Mouse (Mus musculus) testis, adult 2 months (tissue): ENCODE measurements around the gene Pitpnc1. TPM values are rescaled to one million over a fixed set of nuclear protein-coding genes. Genes with fewer than 3 reads are reported as not detected.

Experiments
- H3K27ac ChIP-seq: fragments of 200-500 bp; 2 replicates; pipeline ENCODE4 v1.5.1; 2012; ENCODE audit warnings: low read depth, low read length; ENCODE audit not compliant: control insufficient read depth, insufficient read depth
- H3K27me3 ChIP-seq: fragments of 200-500 bp; 2 replicates; pipeline ENCODE4 v1.6.1; 2012; ENCODE audit warnings: mild to moderate bottlenecking, low read length, moderate library complexity; ENCODE audit not compliant: control insufficient read depth, insufficient read depth
- H3K36me3 ChIP-seq: fragments of 200-500 bp; 2 replicates; pipeline ENCODE4 v1.6.1; 2012; ENCODE audit warnings: mild to moderate bottlenecking, low read length; ENCODE audit not compliant: control insufficient read depth, insufficient read depth
- H3K4me1 ChIP-seq: fragments of 200-500 bp; 2 replicates; pipeline ENCODE4 v1.6.1; 2012; ENCODE audit warnings: low read length; ENCODE audit not compliant: control insufficient read depth, insufficient read depth
- H3K4me3 ChIP-seq: fragments of 200-500 bp; 2 replicates; pipeline ENCODE4 v1.5.1; 2012; ENCODE audit warnings: low read depth, mild to moderate bottlenecking, low read length, moderate library complexity, mixed read lengths; ENCODE audit not compliant: control insufficient read depth
- CTCF ChIP-seq: fragments of 200-500 bp; IDR thresholded peaks from 2 replicates; pipeline ENCODE4 v1.5.1; 2012; ENCODE audit warnings: low read depth, mild to moderate bottlenecking, inconsistent platforms, low read length, moderate library complexity; ENCODE audit not compliant: control insufficient read depth, insufficient read depth, insufficient replicate concordance
- POLR2A ChIP-seq: fragments of 200-500 bp; IDR thresholded peaks from 2 replicates; pipeline ENCODE4 v1.6.1; 2012; ENCODE audit warnings: low read depth, mild to moderate bottlenecking, inconsistent platforms, low read length, moderate library complexity; ENCODE audit not compliant: control insufficient read depth
- polyA plus RNA-seq: library from polyadenylated mRNA; depleted of rRNA; stranded (reverse); fragments of >200 nt; gene quantifications from 2 replicates; pipeline ENCODE4 v1.2.3, GENCODE M21; 2012; rRNA removed

Gene Pitpnc1
- polyA plus RNA-seq, 1 experiment, result 1.5 TPM

DNA sequence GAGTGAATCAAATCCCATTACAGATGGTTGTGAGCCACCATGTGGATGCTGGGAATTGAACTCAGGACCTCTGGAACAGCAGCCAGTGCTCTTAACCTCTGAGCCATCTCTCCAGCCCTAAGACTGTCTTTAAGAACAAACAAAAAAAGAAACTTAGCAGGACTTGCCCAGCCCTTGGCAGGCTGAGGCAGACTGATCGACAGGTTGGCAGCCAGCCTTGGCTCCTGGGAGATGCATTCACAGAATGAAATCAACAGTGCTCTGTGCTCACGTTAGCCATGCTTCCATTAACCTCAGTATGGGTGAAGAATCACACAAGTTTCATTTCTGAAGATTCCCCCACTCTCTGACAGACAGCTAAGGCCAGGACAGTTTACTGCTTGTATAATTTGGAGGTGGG, 280.1 kb downstream of the Pitpnc1 start:
- no peaks in the 10 kb centered on the region for H3K36me3 ChIP-seq
- H3K27ac ChIP-seq, result no peak overlapping the region
- H3K27me3 ChIP-seq, result no peaks in the 10 kb centered on the region
- no peak overlapping the region for H3K4me3 ChIP-seq
- TF ChIP-seq CTCF, result no peak
- no peak for TF ChIP-seq POLR2A
- H3K4me1 ChIP-seq, result no peaks in the 10 kb centered on the region; the same call in 1 of the 2 replicates

DNA sequence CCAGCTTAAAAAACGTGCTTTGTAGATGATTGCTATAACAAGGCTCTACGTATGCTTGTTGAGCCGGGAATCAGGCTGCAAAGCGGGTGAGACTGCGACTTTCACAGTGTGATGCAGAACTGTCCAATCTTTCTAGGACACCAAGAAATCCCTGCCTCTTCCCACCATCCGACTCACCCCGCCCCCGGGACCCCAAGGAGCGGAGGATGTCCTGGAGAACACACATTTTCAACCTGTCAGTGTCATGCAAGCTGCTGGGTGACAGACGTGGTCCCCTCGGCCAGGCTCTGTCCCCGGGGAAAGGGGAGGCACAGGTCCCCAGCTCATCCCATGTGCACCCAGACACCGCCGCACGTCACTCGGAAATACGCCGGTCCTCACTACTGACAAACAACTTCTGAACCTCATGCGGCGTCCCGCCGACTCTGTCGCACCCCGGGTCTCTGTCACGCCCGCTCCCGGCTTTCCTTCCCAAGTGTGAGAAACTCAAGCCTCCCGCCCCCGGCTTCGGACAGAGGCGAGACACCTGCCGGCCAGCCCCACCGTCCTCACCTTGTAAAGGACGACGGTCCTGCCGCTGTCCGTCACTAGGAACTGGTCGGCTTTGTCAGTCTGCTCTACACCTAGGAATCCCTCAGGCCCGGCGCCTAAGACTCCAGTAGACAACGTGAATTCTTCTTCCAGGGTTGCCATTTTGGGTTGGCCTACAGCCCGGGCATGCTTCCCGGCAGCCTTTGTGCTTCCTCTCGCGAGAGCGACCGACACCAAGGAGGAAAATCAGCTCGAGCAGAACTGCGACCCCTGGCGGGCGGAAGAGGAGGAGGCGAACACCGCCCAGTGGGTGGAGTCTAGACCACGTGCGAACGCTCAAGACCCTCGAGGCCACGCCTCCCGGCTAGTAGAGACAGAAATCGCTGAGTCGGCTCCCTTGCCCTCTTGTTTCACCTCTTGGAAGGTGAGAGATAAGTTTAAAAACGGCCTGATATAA, 281.6 kb downstream of the Pitpnc1 start, which contains the start of gene Nol11:
Nol11 (minus strand) TSS at position 817 of the 988 bp plus-strand sequence.
- H3K4me3 ChIP-seq, result peak within 1 kb of the TSS; percentile 82
- peak within 1 kb of the TSS; percentile 26; the same call in 1 of the 2 replicates for H3K27ac ChIP-seq
- no peaks in the 10 kb centered on the region for H3K27me3 ChIP-seq
- H3K4me1 ChIP-seq, result no peaks in the 10 kb centered on the region; the same call in 1 of the 2 replicates
- TF ChIP-seq CTCF (peak; percentile 97; the same call in 1 of the 2 replicates), POLR2A (peak; percentile 87)
- no peaks in the 10 kb centered on the region; the same call in 1 of the 2 replicates for H3K36me3 ChIP-seq

DNA sequence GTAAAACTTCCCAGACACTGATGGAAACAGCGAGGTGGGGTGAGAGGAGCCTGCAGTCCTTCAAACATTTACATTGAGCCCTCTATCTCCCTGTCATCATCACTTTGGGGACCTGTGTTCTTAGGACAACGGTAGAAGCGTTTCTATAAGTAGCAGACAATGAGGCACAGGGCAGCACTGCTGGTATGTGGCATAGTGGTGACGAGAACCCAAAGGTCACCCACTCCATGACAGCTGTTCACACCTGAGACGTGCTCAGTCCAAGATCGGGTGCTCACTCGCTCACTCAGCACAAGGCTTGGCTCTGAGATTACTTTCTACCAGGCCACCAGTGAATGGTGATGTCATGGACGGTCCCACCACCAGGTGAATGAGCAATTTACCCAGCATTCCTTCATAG, 286.7 kb downstream of the Pitpnc1 start:
- Histone ChIP-seq H3K27me3 (no peaks in the 10 kb centered on the region), H3K4me1 (no peaks in the 10 kb centered on the region; the same call in 1 of the 2 replicates), H3K36me3 (no peaks in the 10 kb centered on the region; the same call in none of the 2 replicates), H3K27ac (no peak overlapping the region), H3K4me3 (no peak overlapping the region)
- no peak for TF ChIP-seq CTCF
- no peak for TF ChIP-seq POLR2A

DNA sequence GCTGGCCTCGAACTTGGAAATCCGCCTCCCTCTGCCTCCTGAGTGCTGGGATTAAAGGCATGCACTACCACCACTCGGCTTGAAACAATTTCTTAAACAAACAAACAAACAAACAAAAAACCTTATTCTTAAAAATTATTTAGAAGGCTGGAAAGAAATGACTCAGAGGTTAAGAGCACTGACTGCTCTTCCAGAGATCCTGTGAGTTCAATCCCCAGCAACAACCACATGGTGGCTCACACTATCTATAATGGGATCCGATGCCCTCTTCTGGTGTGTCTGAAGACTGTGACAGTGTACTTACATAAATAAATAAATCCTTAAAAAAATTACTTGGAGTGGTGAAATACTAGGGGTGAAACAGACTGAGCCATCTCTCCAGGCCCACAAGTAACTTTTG, 309.3 kb downstream of the Pitpnc1 start:
- TF ChIP-seq CTCF (no peak), POLR2A (no peak)
- Histone ChIP-seq H3K4me3 (no peak overlapping the region), H3K27me3 (no peaks in the 10 kb centered on the region), H3K4me1 (no peaks in the 10 kb centered on the region), H3K27ac (no peak overlapping the region), H3K36me3 (peaks cover under 1% of the 10 kb centered on the region; the same call in 1 of the 2 replicates)

DNA sequence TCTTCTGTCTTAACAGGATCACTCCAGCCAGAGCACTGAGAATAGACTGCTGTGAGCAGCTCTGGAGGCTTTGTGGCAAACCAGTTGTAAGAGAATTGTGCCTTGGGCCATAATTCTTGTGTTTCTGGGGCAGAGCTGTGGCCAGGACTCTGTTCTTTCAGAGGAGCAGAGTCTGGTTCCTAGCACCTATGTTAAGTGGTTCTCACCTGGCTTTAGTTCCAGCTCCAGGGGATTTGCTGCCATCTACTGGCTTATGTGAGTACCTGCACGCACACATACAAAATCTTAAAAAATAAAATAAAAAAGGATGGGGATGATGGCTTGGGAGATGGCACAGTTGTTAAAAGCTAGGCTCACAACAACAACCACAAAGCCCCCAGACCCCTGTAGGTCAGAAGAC, 311.5 kb downstream of the Pitpnc1 start:
- H3K36me3 ChIP-seq, result no peaks in the 10 kb centered on the region
- H3K27ac ChIP-seq, result no peak overlapping the region
- no peaks in the 10 kb centered on the region for H3K4me1 ChIP-seq
- TF ChIP-seq POLR2A, result no peak
- no peak for TF ChIP-seq CTCF
- no peak overlapping the region for H3K4me3 ChIP-seq
- no peaks in the 10 kb centered on the region for H3K27me3 ChIP-seq

Other genes with a start within 250 kb of the Pitpnc1 start
- gene Psmd12, start 8.8 kb upstream of the Pitpnc1 start, polyA plus RNA-seq, result 25.8 and 28.0 TPM in 2 replicates
- 17.2 and 18.2 TPM in 2 replicates for gene Helz, start 77.2 kb upstream of the Pitpnc1 start, polyA plus RNA-seq
- 0.23 and 0.32 TPM in 2 replicates for gene Cacng1, start 245.8 kb upstream of the Pitpnc1 start, polyA plus RNA-seq